Comparison of ENCODE assay signal across 13 mouse cellular contexts in genomic region chr2:76050092-76050491, GRCm38 (mm10).
DNase-seq lines count a peak whose midpoint lies in the region; ATAC-seq and TF ChIP-seq lines count a peak whose summit lies in the region.
"Had no signal": no experiment of that assay in that cellular context is flagged by ENCODE, and none has a peak within 500 bp of the region (broad histone marks: within the 10 kb centered on the region; RNA-seq: fewer than 3 reads in every experiment).

No protein-coding gene starts in this region.

- TF ChIP-seq POLR2A in small intestine, adult 2 months (IDR thresholded peaks at IDR 0.05; ENCODE audit: low read depth, low read length) = no peak

- H3K36me3 ChIP-seq in midbrain, embryonic 10.5 days = no peaks in the 10 kb centered on the region
- no peaks in the 10 kb centered on the region for H3K36me3 ChIP-seq in midbrain, embryonic 13.5 days
- no peaks in the 10 kb centered on the region for H3K36me3 ChIP-seq in kidney, embryonic 16.5 days (ENCODE audit: insufficient read depth, low read length)
- H3K36me3 ChIP-seq in small intestine, adult 2 months (ENCODE audit: control insufficient read depth, insufficient read depth, low read length) = no peaks in the 10 kb centered on the region
- no peaks in the 10 kb centered on the region for H3K36me3 ChIP-seq in midbrain, postnatal 0 days (ENCODE audit: insufficient read depth, low read length)
- H3K36me3 ChIP-seq: hindbrain, embryonic 15.5 days; stomach, embryonic 15.5 days had no signal

- H3K9me3 ChIP-seq in midbrain, embryonic 10.5 days (replicated peaks) = no peaks in the 10 kb centered on the region
- H3K9me3 ChIP-seq in midbrain, embryonic 13.5 days = no peaks in the 10 kb centered on the region
- no peaks in the 10 kb centered on the region for H3K9me3 ChIP-seq in kidney, embryonic 16.5 days (ENCODE audit: low read length)
- no peaks in the 10 kb centered on the region for H3K9me3 ChIP-seq in midbrain, postnatal 0 days (ENCODE audit: low read length)
- H3K9me3 ChIP-seq: hindbrain, embryonic 15.5 days; stomach, embryonic 15.5 days had no signal

- H3K4me2 ChIP-seq in midbrain, embryonic 13.5 days (replicated peaks) = no peak overlapping the region
- no peak overlapping the region for H3K4me2 ChIP-seq in kidney, embryonic 16.5 days (replicated peaks; ENCODE audit: low read depth, low read length)
- no peak overlapping the region for H3K4me2 ChIP-seq in midbrain, postnatal 0 days (ENCODE audit: low read depth, low read length, poor library complexity, severe bottlenecking)
- H3K4me2 ChIP-seq: hindbrain, embryonic 15.5 days; stomach, embryonic 15.5 days had no signal

- no peak for ATAC-seq in midbrain, embryonic 13.5 days
- 0 out of 2 replicates have a peak, but pooled peaks have one; percentile 49 for ATAC-seq in kidney, embryonic 16.5 days (ENCODE audit: low FRiP score, low TSS enrichment)
- ATAC-seq in midbrain, postnatal 0 days (ENCODE audit: low FRiP score) = no peak
- ATAC-seq: forebrain, embryonic 16.5 days had no signal

- no peak for TF ChIP-seq CTCF in small intestine, adult 2 months (IDR thresholded peaks at IDR 0.05; ENCODE audit: extremely low read depth, insufficient read length, insufficient replicate concordance, low read depth, low read length)
- no peak for TF ChIP-seq CTCF in midbrain, postnatal 0 days (IDR thresholded peaks at IDR 0.05)

- 81% methylated on average over 10 of the region's 10 CpGs for WGBS in midbrain, embryonic 10.5 days
- 75% methylated on average over 10 of the region's 10 CpGs for WGBS in midbrain, embryonic 13.5 days
- WGBS in kidney, embryonic 16.5 days = 76% methylated on average over 10 of the region's 10 CpGs
- 47% methylated on average over 10 of the region's 10 CpGs for WGBS in small intestine, adult 2 months
- WGBS in midbrain, postnatal 0 days = 79% methylated on average over 10 of the region's 10 CpGs

- no peak for DNase-seq in midbrain, embryonic 10.5 days (ENCODE audit: low spot score)
- peak; percentile 50 for DNase-seq in adrenal gland, postnatal 14 days
- no peak for DNase-seq in cerebellum, postnatal 25 days
- DNase-seq in midbrain, postnatal 0 days (ENCODE audit: low spot score) = no peak
- DNase-seq: cerebellum, postnatal 14 days; left cerebral cortex, postnatal 4 days; lung, postnatal 36 days had no signal

- no peak overlapping the region for H3K4me3 ChIP-seq in midbrain, embryonic 10.5 days
- no peak overlapping the region for H3K4me3 ChIP-seq in midbrain, embryonic 13.5 days (replicated peaks)
- H3K4me3 ChIP-seq in kidney, embryonic 16.5 days (ENCODE audit: low read length) = no peak overlapping the region
- peak overlapping the region; percentile 9 for H3K4me3 ChIP-seq in small intestine, adult 2 months (ENCODE audit: low read depth, low read length)
- H3K4me3 ChIP-seq in midbrain, postnatal 0 days (ENCODE audit: low read depth, low read length) = no peak overlapping the region
- H3K4me3 ChIP-seq: hindbrain, embryonic 15.5 days; stomach, embryonic 15.5 days had no signal

- no peaks in the 10 kb centered on the region; the same call in 1 of the 2 replicates for H3K27me3 ChIP-seq in midbrain, embryonic 10.5 days (ENCODE audit: low read depth, poor library complexity, severe bottlenecking)
- no peaks in the 10 kb centered on the region for H3K27me3 ChIP-seq in midbrain, embryonic 13.5 days
- H3K27me3 ChIP-seq in kidney, embryonic 16.5 days (ENCODE audit: insufficient read depth, low read length) = no peaks in the 10 kb centered on the region
- H3K27me3 ChIP-seq in small intestine, adult 2 months (ENCODE audit: control insufficient read depth, insufficient read depth, low read length) = no peaks in the 10 kb centered on the region
- no peaks in the 10 kb centered on the region for H3K27me3 ChIP-seq in midbrain, postnatal 0 days (ENCODE audit: insufficient read depth, low read length)
- H3K27me3 ChIP-seq: hindbrain, embryonic 15.5 days; stomach, embryonic 15.5 days had no signal

- peak overlapping the region; percentile 60; the same call in 1 of the 2 replicates for H3K27ac ChIP-seq in midbrain, embryonic 10.5 days (replicated peaks)
- no peak overlapping the region for H3K27ac ChIP-seq in midbrain, embryonic 13.5 days
- H3K27ac ChIP-seq in kidney, embryonic 16.5 days (ENCODE audit: low read length) = no peak overlapping the region
- 0 out of 2 replicates have a peak overlapping the region, but pooled peaks have one; percentile 10 for H3K27ac ChIP-seq in small intestine, adult 2 months (ENCODE audit: insufficient read depth, low read depth, low read length)
- H3K27ac ChIP-seq in midbrain, postnatal 0 days (ENCODE audit: low read depth, low read length) = no peak overlapping the region
- H3K27ac ChIP-seq: hindbrain, embryonic 15.5 days; stomach, embryonic 15.5 days had no signal

- peaks cover 21% of the 10 kb centered on the region for H3K4me1 ChIP-seq in midbrain, embryonic 10.5 days
- peaks cover 16% of the 10 kb centered on the region for H3K4me1 ChIP-seq in midbrain, embryonic 13.5 days (replicated peaks)
- H3K4me1 ChIP-seq in kidney, embryonic 16.5 days (ENCODE audit: insufficient read depth, low read length) = 0 out of 2 replicates have a peak, but pooled peaks cover 8% of the 10 kb centered on the region
- peaks cover 11% of the 10 kb centered on the region; the same call in 1 of the 2 replicates for H3K4me1 ChIP-seq in small intestine, adult 2 months (ENCODE audit: control insufficient read depth, insufficient read depth, insufficient read length, low read length)
- H3K4me1 ChIP-seq in midbrain, postnatal 0 days (ENCODE audit: insufficient read depth, low read length) = no peaks in the 10 kb centered on the region

- H3K9ac ChIP-seq in midbrain, embryonic 13.5 days (replicated peaks) = no peak overlapping the region
- no peak overlapping the region for H3K9ac ChIP-seq in kidney, embryonic 16.5 days (replicated peaks; ENCODE audit: low read length)
- H3K9ac ChIP-seq in midbrain, postnatal 0 days (replicated peaks; ENCODE audit: low read length, poor library complexity, severe bottlenecking) = no peak overlapping the region
- H3K9ac ChIP-seq: hindbrain, embryonic 15.5 days; stomach, embryonic 15.5 days had no signal

Comparison
In these comparisons a context has a peak if more than half of its experiments do, and no peak if none do; other contexts are left out.
1. H3K27ac ChIP-seq: peak in midbrain, embryonic 10.5 days (single experiment) and small intestine, adult 2 months (single experiment); none in midbrain, embryonic 13.5 days (single experiment), kidney, embryonic 16.5 days (single experiment) and midbrain, postnatal 0 days (single experiment).